Mouse (Mus musculus) forebrain, embryonic 15.5 days (tissue): ENCODE results near the gene Rhoj. TPM values are rescaled to one million over a fixed set of nuclear protein-coding genes. Genes with fewer than 3 reads are reported as not detected.

Experiments
- ATAC-seq: fragments of 200-750 bp; cut with Nextera tagmentation; replicated peaks from 2 replicates; pipeline ENCODE4 v1.8.0; 2017; ENCODE audit warnings: mild to moderate bottlenecking, moderate TSS enrichment, moderate library complexity
- H3K27ac ChIP-seq: fragments of 300-500 bp; sonication (generic); replicated peaks from 2 replicates; pipeline ENCODE4 v1.5.1; 2015; ENCODE audit warnings: mild to moderate bottlenecking, inconsistent platforms
- H3K27me3 ChIP-seq: fragments of 300-500 bp; sonication (generic); 2 replicates; pipeline ENCODE4 v1.6.1; 2015; ENCODE audit warnings: inconsistent platforms
- H3K36me3 ChIP-seq: fragments of 300-500 bp; sonication (generic); 2 replicates; pipeline ENCODE4 v1.6.1; 2015; ENCODE audit warnings: mild to moderate bottlenecking, inconsistent platforms
- H3K4me1 ChIP-seq: fragments of 300-500 bp; sonication (generic); 2 replicates; pipeline ENCODE4 v1.6.1; 2015; ENCODE audit warnings: inconsistent platforms
- H3K4me2 ChIP-seq: fragments of 300-500 bp; sonication (generic); replicated peaks from 2 replicates; pipeline ENCODE4 v1.6.1; 2015; ENCODE audit warnings: mild to moderate bottlenecking, inconsistent platforms
- H3K4me3 ChIP-seq: fragments of 300-500 bp; sonication (generic); 2 replicates; pipeline ENCODE4 v1.5.1; 2015; ENCODE audit warnings: mild to moderate bottlenecking, inconsistent platforms
- H3K9ac ChIP-seq: fragments of 300-500 bp; sonication (generic); replicated peaks from 2 replicates; pipeline ENCODE4 v1.6.1; 2015; ENCODE audit warnings: mild to moderate bottlenecking, inconsistent platforms
- H3K9me3 ChIP-seq: fragments of 300-500 bp; sonication (generic); 2 replicates; pipeline ENCODE4 v1.6.1; 2016; ENCODE audit warnings: inconsistent platforms
- WGBS: fragments of 180-500 bp; shearing (Covaris S2); methylation state at CpG from one replicate; pipeline ENCODE4 v1.1.7; 2015; ENCODE audit warnings: mixed read lengths; 5-methylcytosine and 5-hydroxymethylcytosine counted together
- polyA plus RNA-seq: library from polyadenylated mRNA; unstranded; fragments of >200 nt; fragmentation: Nextera tagmentation; extraction: Ambion mirVana; gene quantifications from 2 replicates; pipeline ENCODE4 v1.2.1, GENCODE M21; 2015

Rhoj gene
- 13.8 and 15.0 TPM in 2 replicates for polyA plus RNA-seq

DNA sequence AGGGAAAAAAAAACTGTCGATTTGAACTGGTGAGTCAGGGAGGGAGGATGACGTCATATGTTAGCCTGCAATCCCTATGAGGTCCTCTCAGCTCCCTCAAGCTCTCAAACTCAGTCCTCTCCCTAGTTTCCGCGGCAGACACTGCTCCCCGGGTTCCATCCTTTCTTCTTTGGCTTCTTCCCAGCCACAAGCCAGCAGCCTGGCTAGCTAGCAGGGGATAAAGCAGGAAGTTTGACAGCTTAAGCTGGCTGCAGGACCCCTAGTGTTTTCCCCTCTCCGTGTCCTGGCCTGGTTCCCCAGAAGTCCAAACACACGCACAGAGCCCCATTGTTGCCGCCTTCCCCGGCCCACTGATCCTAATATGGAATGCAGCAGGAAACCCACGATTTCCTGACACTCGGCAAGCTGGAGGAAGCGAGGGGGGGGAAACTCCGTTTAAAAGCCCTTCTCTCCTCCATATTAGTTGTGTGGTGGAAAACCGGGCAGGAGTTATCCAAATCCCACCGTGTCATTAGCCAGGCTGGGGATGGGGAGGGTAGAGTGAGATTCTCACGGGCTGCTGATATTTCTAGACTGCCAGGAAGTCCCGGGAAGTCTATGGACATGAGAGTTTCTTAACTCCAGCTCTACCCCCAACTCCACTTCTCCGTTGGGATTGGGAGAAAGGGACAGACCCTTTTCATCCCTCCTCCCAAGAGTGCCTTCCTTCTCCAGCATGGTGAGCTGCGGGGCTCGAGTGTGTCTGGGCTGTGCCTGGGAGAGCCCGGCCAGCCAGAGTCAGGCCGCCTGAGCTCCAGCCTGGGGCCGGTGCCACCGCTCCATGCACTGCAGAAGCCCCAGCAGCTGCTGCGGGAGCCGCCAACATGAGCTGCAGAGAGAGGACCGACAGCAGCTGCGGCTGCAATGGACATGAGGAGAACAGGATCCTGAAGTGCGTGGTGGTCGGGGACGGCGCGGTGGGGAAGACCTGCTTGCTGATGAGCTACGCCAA is at the start of gene Rhoj:
Gene Rhoj (plus strand): TSS at position 362 of the 991 bp plus-strand sequence.
- H3K4me3 ChIP-seq = peak within 1 kb of the TSS; percentile 45
- ATAC-seq = peak; percentile 90
- peaks cover 17% of the 10 kb centered on the region for H3K4me1 ChIP-seq
- no peaks in the 10 kb centered on the region for H3K9me3 ChIP-seq
- peak within 1 kb of the TSS; percentile 68 for H3K27ac ChIP-seq
- H3K4me2 ChIP-seq = peak within 1 kb of the TSS; percentile 97
- no peaks in the 10 kb centered on the region for H3K27me3 ChIP-seq
- H3K9ac ChIP-seq = peak within 1 kb of the TSS; percentile 59
- H3K36me3 ChIP-seq = no peaks in the 10 kb centered on the region
- WGBS = under 1% methylated on average over 34 of the region's 34 CpGs

DNA sequence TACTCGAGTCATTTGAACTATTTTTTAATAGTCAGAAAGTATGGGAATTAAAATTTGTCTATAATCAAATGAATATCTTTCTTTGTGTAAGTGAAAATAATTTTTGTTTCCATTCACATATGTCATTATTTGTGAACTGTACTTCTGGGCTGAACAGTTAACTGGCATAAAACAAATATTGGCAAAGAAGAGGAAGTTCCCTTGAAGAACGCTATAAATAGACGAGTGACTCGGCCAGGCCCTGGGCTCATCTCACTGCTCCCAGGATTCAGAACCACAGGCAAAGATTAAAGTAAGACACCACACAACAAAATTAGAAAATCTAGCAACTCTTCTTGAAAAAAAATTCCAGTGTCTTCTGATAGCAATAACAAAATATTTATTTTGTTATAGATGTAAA is 36.4 kb upstream of the Rhoj start:
- no peak overlapping the region for H3K27ac ChIP-seq
- H3K4me1 ChIP-seq = no peaks in the 10 kb centered on the region
- no peak overlapping the region for H3K4me3 ChIP-seq
- no peak overlapping the region for H3K9ac ChIP-seq
- H3K27me3 ChIP-seq = no peaks in the 10 kb centered on the region
- H3K36me3 ChIP-seq = no peaks in the 10 kb centered on the region
- H3K9me3 ChIP-seq = no peaks in the 10 kb centered on the region
- ATAC-seq = no peak
- WGBS = 80% methylated on average over 4 of the region's 4 CpGs
- H3K4me2 ChIP-seq = no peak overlapping the region

DNA sequence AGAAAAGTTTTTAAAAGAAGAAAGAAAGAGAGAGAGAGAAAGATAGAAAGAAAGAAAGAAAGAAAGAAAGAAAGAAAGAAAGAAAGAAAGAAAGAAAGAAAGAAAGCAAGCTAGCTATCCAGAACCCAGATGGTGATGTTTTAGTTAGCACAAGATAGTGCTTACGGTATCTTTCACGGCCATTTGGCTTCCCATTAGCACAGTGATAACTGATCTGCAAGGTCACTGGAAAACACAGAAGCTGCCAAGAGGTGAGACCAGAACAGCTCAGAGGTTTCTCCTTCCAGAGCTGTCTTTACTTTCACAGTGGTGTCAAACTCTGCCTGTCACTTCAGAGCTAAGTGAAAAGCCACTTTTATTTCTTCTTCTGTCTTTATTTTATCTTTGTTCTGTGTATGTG is 32.4 kb upstream of the Rhoj start:
- Histone ChIP-seq H3K4me1 (no peaks in the 10 kb centered on the region), H3K9ac (no peak overlapping the region), H3K27me3 (no peaks in the 10 kb centered on the region), H3K27ac (no peak overlapping the region), H3K36me3 (no peaks in the 10 kb centered on the region), H3K4me2 (no peak overlapping the region), H3K9me3 (no peaks in the 10 kb centered on the region), H3K4me3 (no peak overlapping the region)
- 93% methylated on average over 2 of the region's 2 CpGs for WGBS
- ATAC-seq = no peak

DNA sequence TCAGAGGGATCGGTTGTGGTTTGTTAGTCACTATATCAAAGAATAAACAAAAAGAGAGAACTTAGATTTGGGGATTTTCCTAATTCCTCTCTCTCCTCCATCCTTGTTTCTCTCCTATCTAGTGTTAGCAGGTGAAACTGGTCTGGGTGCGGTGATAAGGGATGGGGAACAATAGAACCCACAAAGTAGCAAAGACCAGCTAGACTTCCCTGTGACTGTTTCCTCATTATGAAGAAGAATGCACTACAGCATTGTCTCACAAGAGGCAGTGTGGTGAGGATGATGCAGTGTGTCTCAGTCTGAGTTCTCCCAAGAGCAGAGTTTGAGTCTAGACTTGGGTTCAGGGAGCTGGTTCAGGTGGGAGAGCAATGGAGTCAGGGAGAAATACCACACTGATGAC is 30.7 kb upstream of the Rhoj start:
- no peaks in the 10 kb centered on the region for H3K9me3 ChIP-seq
- no peak overlapping the region for H3K4me3 ChIP-seq
- no peaks in the 10 kb centered on the region for H3K36me3 ChIP-seq
- 90% methylated on average over 2 of the region's 2 CpGs for WGBS
- H3K27ac ChIP-seq = no peak overlapping the region
- H3K4me1 ChIP-seq = no peaks in the 10 kb centered on the region
- H3K9ac ChIP-seq = no peak overlapping the region
- H3K4me2 ChIP-seq = no peak overlapping the region
- no peak for ATAC-seq
- H3K27me3 ChIP-seq = no peaks in the 10 kb centered on the region

DNA sequence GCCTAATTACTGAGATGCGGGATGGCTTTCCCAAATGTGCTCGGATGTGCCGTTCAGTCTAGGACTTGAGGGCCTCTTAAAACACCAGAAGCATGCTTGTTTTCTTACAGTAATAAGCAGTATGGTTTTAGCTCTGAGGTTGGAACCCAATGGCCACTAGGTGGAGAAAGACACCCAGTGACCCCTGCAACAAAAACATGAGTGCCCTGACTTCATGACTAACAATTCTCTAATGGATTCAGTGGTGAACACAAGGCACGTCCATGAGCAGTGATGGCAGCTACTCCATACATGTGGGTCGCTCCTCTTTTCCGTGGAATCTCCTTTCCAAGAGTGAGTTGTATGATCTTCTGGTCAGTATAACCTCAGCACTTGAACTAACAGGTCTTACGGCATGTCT is 27.6 kb upstream of the Rhoj start:
- Histone ChIP-seq H3K27me3 (no peaks in the 10 kb centered on the region), H3K9ac (no peak overlapping the region), H3K4me1 (no peaks in the 10 kb centered on the region), H3K4me3 (no peak overlapping the region), H3K36me3 (no peaks in the 10 kb centered on the region), H3K4me2 (no peak overlapping the region), H3K27ac (no peak overlapping the region), H3K9me3 (no peaks in the 10 kb centered on the region)
- 63% methylated on average over 7 of the region's 7 CpGs for WGBS
- no peak for ATAC-seq

DNA sequence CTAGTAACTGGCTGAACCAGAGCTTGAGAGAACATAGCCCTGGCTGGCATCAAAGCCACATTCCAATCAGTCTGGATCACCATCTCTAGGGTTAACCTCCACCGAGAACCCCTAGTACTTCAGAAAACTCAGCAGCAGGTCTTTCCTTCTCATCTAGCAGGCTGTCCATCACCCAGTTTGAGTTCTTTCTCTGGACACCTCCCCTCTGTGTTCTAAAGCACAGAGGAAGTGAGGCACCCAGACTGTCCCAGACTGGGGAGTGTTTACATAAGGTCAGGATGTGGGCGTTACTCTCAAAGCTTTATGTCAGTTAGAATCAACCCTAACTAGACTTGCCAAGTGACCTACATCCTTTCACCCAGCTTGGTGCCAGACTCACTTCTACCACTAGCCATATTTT is 24.9 kb upstream of the Rhoj start:
- no peaks in the 10 kb centered on the region for H3K9me3 ChIP-seq
- H3K4me3 ChIP-seq = no peak overlapping the region
- H3K4me1 ChIP-seq = no peaks in the 10 kb centered on the region
- no peak overlapping the region for H3K4me2 ChIP-seq
- no peak overlapping the region for H3K27ac ChIP-seq
- ATAC-seq = no peak
- no peaks in the 10 kb centered on the region for H3K27me3 ChIP-seq
- H3K36me3 ChIP-seq = no peaks in the 10 kb centered on the region
- 51% methylated on average over 2 of the region's 2 CpGs for WGBS
- H3K9ac ChIP-seq = no peak overlapping the region

DNA sequence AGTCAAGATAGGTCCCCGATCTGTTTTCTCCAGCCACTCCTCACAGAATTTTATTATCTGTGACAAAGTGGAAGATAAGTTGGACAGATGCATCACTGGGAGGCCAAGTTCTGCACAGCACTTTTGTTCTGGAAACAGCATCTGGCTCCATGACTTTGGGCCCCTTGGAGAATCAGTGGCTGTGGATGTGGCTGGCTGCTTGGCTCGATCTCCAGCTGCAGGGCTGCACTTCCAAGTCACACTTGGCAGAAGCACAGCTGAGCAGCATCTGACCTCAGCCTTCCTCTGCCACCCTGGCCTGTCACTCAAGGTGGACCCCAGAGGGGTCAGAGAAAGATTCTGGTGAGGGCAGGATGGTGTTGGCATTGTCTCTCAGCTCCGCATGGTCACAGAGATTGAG is 22.0 kb upstream of the Rhoj start:
- Histone ChIP-seq H3K27me3 (no peaks in the 10 kb centered on the region), H3K9me3 (no peaks in the 10 kb centered on the region), H3K9ac (no peak overlapping the region), H3K4me3 (no peak overlapping the region), H3K4me1 (no peaks in the 10 kb centered on the region), H3K27ac (no peak overlapping the region), H3K36me3 (no peaks in the 10 kb centered on the region), H3K4me2 (no peak overlapping the region)
- no peak for ATAC-seq
- WGBS = 73% methylated on average over 3 of the region's 3 CpGs

DNA sequence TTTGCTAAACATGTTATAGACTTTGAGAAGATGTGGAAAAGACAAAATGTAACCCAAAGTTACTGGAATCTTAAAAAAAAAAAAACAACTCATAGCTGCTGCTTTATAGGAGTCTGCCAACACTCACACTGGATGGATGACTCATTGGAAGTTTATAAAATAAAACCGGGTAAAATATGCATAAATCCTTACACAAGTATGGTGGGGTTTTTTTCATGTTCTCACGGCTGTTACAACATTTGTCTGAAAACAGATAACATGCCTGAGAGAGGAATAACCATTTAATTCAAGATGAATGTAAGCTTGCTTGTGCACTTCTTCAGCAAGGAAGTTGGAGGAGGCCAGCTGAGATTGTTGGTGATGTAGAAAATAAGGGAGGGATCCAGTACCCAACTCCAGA is 17.6 kb upstream of the Rhoj start:
- ATAC-seq = no peak
- Histone ChIP-seq H3K27me3 (no peaks in the 10 kb centered on the region), H3K9me3 (no peaks in the 10 kb centered on the region), H3K27ac (no peak overlapping the region), H3K4me1 (no peaks in the 10 kb centered on the region), H3K9ac (no peak overlapping the region), H3K4me2 (no peak overlapping the region), H3K36me3 (no peaks in the 10 kb centered on the region), H3K4me3 (no peak overlapping the region)
- 75% methylated on average over 2 of the region's 2 CpGs for WGBS

DNA sequence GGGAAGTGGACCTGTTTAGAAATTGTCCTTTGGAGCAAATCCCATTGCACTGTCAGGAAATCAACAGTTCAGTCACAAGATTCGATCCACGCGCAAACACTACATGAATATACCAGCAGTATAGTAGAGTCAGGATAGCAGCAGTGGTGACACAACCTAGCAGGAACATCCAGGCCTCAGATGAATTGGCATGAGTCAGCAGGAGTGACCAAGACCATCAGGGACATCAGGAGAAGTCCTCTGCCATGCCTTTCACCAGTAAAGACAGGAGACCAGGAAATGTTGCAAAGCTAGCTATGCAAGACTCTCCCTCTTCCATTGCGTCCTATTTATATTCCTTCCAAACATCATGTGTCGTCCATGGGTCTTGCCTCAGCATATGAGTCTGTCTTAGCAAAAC is 16.6 kb upstream of the Rhoj start:
- Histone ChIP-seq H3K9ac (no peak overlapping the region), H3K4me1 (no peaks in the 10 kb centered on the region), H3K4me2 (no peak overlapping the region), H3K36me3 (no peaks in the 10 kb centered on the region), H3K4me3 (no peak overlapping the region), H3K27ac (no peak overlapping the region), H3K27me3 (no peaks in the 10 kb centered on the region), H3K9me3 (no peaks in the 10 kb centered on the region)
- ATAC-seq = no peak
- 94% methylated on average over 5 of the region's 5 CpGs for WGBS

DNA sequence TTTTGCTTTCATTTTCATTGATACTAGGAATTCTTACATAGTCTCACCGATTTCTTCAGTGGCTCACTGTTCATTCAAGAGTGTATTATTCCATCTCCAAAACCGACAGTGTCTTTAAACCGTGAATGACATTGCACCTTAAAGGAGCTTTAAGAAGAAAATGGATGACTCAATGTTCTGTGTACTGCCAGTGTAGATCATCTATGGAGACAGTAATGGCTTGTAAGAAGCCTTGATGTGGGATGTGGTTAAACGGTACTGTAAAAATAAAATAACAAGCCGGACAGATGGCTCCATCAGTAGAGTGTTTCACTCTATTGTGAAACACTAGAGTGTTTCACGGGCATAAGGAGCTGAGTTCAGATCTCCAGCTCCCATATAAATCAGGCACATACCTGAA is 15.2 kb upstream of the Rhoj start:
- no peak overlapping the region for H3K4me2 ChIP-seq
- no peak overlapping the region for H3K4me3 ChIP-seq
- H3K27ac ChIP-seq = no peak overlapping the region
- no peaks in the 10 kb centered on the region for H3K27me3 ChIP-seq
- H3K36me3 ChIP-seq = no peaks in the 10 kb centered on the region
- ATAC-seq = no peak
- H3K4me1 ChIP-seq = no peaks in the 10 kb centered on the region
- no peaks in the 10 kb centered on the region for H3K9me3 ChIP-seq
- WGBS = 83% methylated on average over 6 of the region's 6 CpGs
- H3K9ac ChIP-seq = no peak overlapping the region

DNA sequence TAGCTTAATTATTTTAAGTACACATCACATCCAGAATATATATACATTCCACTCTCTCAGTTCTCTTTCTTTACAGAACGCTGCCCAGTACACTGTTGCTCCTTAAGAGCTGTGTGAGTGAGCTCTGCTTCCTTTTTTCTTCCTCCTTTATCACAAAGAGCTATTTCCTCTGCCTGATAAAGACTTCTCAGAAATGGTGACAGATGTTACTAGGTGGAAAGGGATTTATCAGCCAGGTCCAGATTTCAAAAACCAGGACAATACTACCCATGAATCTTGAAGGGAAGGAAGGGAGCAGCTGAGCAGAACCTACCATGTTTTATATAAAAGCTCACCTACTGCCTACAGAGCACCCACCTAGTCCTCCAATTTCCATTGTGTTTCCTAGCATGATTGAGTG is 8.3 kb upstream of the Rhoj start:
- ATAC-seq = no peak
- Histone ChIP-seq H3K27me3 (no peaks in the 10 kb centered on the region), H3K4me2 (no peak overlapping the region), H3K9ac (no peak overlapping the region), H3K9me3 (no peaks in the 10 kb centered on the region), H3K4me1 (no peaks in the 10 kb centered on the region), H3K27ac (no peak overlapping the region), H3K4me3 (no peak overlapping the region), H3K36me3 (no peaks in the 10 kb centered on the region)
- WGBS = 85% methylated on average over 1 of the region's 1 CpGs

DNA sequence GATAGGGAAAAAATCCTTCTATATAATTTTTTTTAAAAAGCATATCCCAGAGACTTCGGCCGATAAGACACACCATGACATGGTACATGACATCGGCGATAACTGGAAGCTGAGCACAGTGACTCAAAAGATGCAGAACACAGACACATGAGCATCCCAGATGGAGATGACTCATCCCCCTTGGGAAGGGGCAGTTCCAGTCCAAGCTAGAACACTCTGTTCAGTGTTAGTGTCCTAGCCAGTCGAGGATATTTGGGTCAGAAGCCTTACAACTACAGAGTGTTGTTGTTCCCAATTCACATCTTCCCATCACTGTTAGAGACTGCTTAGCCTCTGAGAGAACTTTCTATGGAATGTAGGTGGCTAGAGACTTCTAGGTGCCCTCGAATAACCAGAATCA is 4.0 kb upstream of the Rhoj start:
- no peaks in the 10 kb centered on the region for H3K36me3 ChIP-seq
- H3K4me2 ChIP-seq = no peak overlapping the region
- 90% methylated on average over 6 of the region's 6 CpGs for WGBS

DNA sequence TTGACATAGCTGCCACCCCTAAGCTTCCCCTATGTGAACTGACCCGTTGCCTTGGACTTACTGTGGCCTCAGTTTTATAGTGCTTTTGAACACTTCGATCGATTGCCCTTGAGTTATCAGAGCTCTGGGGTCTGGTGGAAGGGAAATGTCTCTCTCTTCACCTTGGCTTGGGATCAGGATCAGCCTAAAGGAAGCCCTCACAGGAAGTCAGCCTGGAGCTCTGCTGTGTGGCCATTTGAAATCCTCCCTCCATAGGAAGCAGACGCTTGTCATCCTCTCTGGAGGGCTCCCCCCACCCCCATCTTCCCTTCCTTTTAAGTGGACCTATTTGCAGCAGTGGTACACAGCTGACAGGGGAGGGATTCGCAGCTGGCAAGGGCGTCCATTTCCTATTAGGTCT is 1.6 kb downstream of the Rhoj start:
- H3K27me3 ChIP-seq = no peaks in the 10 kb centered on the region
- no peak overlapping the region for H3K4me2 ChIP-seq
- H3K36me3 ChIP-seq = no peaks in the 10 kb centered on the region
- no peak overlapping the region for H3K27ac ChIP-seq
- H3K9ac ChIP-seq = no peak overlapping the region
- H3K4me3 ChIP-seq = no peak overlapping the region
- peaks cover 17% of the 10 kb centered on the region for H3K4me1 ChIP-seq
- 67% methylated on average over 6 of the region's 6 CpGs for WGBS
- H3K9me3 ChIP-seq = no peaks in the 10 kb centered on the region
- no peak for ATAC-seq

More for the DNA sequence above, 4.0 kb upstream of the Rhoj start:
- Histone ChIP-seq H3K9ac (no peak overlapping the region), H3K27ac (no peak overlapping the region), H3K27me3 (no peaks in the 10 kb centered on the region), H3K4me3 (no peak overlapping the region), H3K4me1 (peaks cover 17% of the 10 kb centered on the region), H3K9me3 (no peaks in the 10 kb centered on the region)
- no peak for ATAC-seq
